Mouse (Mus musculus) stomach, embryonic 16.5 days (tissue): ENCODE results near the gene Cercam. TPM values are rescaled to one million over a fixed set of nuclear protein-coding genes. Genes with fewer than 3 reads are reported as not detected.
"Not testable (repeated sequence)": the region's sequence is repeated elsewhere in the genome, so short reads cannot be mapped to it uniquely, and the experiment has no call there.

Experiments
- ATAC-seq: fragments of 200-750 bp; cut with Nextera tagmentation; 2 replicates; pipeline ENCODE4 v1.8.0; 2017; ENCODE audit warnings: moderate number of reproducible peaks, moderate TSS enrichment; ENCODE audit not compliant: insufficient read depth, low FRiP score
- H3K27ac ChIP-seq: fragments of 300-500 bp; sonication (generic); 2 replicates; pipeline ENCODE4 v1.5.1; 2014; ENCODE audit warnings: low read length
- H3K27me3 ChIP-seq: fragments of 300-500 bp; sonication (generic); 2 replicates; pipeline ENCODE4 v1.6.1; 2014; ENCODE audit warnings: low read length, control low read depth, mixed read lengths; ENCODE audit not compliant: control insufficient read depth, insufficient read depth
- H3K36me3 ChIP-seq: fragments of 300-500 bp; sonication (generic); 2 replicates; pipeline ENCODE4 v1.6.1; 2014; ENCODE audit warnings: low read length; ENCODE audit not compliant: control insufficient read depth, insufficient read depth
- H3K4me1 ChIP-seq: fragments of 300-500 bp; sonication (generic); 2 replicates; pipeline ENCODE4 v1.6.1; 2014; ENCODE audit warnings: low read length, control low read depth, mixed read lengths; ENCODE audit not compliant: control insufficient read depth, insufficient read depth
- H3K4me2 ChIP-seq: fragments of 300-500 bp; sonication (generic); 2 replicates; pipeline ENCODE4 v1.6.1; 2014; ENCODE audit warnings: low read depth, low read length, mixed read lengths
- H3K4me3 ChIP-seq: fragments of 300-500 bp; sonication (generic); replicated peaks from 2 replicates; pipeline ENCODE4 v1.5.1; 2014; ENCODE audit warnings: mild to moderate bottlenecking, low read length
- H3K9ac ChIP-seq: fragments of 300-500 bp; sonication (generic); 2 replicates; pipeline ENCODE4 v1.6.1; 2014; ENCODE audit warnings: low read length
- H3K9me3 ChIP-seq: fragments of 300-500 bp; sonication (generic); replicated peaks from 2 replicates; pipeline ENCODE4 v1.6.1; 2016; ENCODE audit warnings: low read length, control low read depth; ENCODE audit not compliant: control insufficient read depth
- WGBS: fragments of 180-500 bp; shearing (Covaris S2); extraction: QIAGEN DNeasy Blood & Tissue Kit; methylation state at CpG from one replicate; pipeline ENCODE4 v1.1.7; 2014; 5-methylcytosine and 5-hydroxymethylcytosine counted together
- microRNA-seq: library from miRNA; unstranded; fragments of <30 nt; microRNA quantifications from one replicate; pipeline ENCODE4, GENCODE M21; 2016
- polyA plus RNA-seq: library from polyadenylated mRNA; unstranded; fragments of >200 nt; fragmentation: Nextera tagmentation; extraction: Ambion mirVana; gene quantifications from 2 replicates; pipeline ENCODE4 v1.2.1, GENCODE M21; 2015

Gene Cercam
- polyA plus RNA-seq, 1 experiment from 2014 or later = 38.9 TPM

DNA sequence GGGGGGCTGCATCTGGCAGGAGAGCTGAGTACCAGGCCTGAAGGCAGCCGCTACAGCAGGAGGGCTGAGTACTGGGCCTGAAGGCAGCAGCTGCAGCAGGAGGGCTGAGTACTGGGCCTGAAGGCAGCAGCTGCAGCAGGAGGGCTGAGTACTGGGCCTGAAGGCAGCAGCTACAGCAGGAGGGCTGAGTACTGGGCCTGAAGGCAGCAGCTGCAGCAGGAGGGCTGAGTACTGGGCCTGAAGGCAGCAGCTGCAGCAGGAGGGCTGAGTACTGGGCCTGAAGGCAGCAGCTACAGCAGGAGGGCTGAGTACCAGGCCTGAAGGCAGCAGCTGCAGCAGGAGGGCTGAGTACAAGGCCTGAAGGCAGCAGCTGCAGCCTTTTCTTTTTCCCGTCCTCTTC, 39.2 kb downstream of the Cercam start:
- not testable (repeated sequence) for ATAC-seq, H3K9ac ChIP-seq, H3K27ac ChIP-seq, H3K27me3 ChIP-seq, H3K4me3 ChIP-seq, H3K4me1 ChIP-seq, H3K4me2 ChIP-seq, H3K9me3 ChIP-seq
- WGBS = 82% methylated on average over 2 of the region's 2 CpGs
- H3K36me3 ChIP-seq = peaks cover 36% of the 10 kb centered on the region

DNA sequence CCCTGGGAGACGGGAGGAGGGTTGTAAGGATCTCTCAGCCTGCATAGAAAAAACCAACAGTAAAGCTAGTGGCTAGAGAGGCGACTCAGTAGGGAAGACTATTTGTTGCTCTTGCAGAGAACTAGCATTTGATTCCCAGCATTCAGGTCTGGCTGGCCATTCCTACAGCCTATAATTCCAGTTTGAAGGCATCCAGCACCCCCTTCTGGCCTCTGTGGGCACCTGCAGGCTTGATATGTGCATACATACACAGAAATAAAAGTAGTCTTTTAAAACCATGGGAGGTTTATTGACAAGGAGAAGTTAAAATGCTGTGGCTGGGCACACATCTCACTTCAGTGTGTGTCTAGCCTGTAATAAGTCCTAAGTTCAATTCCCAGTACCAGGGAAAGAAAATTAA, 41.1 kb downstream of the Cercam start:
- WGBS = 90% methylated on average over 2 of the region's 2 CpGs
- Histone ChIP-seq H3K4me3 (no peak overlapping the region), H3K36me3 (peaks cover 34% of the 10 kb centered on the region), H3K9me3 (no peaks in the 10 kb centered on the region), H3K9ac (no peak overlapping the region), H3K27me3 (no peaks in the 10 kb centered on the region), H3K4me1 (no peaks in the 10 kb centered on the region), H3K27ac (no peak overlapping the region), H3K4me2 (no peak overlapping the region)
- ATAC-seq = no peak

DNA sequence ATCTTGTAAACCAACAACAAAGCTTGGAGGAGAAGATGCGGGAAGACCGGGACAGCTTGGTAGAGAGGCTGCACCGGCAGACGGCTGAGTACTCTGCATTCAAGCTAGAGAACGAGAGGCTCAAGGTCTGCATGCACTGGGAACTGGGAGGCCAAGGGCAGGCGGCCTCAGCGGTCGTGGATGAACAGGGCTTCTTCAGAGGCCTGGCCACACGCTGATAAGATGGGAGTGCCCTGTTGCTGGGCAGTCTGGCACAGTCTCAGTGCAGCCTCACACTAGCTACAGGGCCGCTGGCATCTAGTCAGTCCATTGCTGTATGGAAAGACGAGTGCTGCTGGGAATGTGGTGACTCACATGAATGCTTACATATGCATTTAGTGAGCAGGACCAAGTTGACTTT, 48.7 kb downstream of the Cercam start:
- Histone ChIP-seq H3K9ac (no peak overlapping the region), H3K27ac (no peak overlapping the region), H3K4me3 (no peak overlapping the region), H3K36me3 (peaks cover 16% of the 10 kb centered on the region), H3K27me3 (no peaks in the 10 kb centered on the region), H3K9me3 (no peaks in the 10 kb centered on the region), H3K4me2 (no peak overlapping the region), H3K4me1 (no peaks in the 10 kb centered on the region)
- WGBS = 92% methylated on average over 11 of the region's 11 CpGs
- ATAC-seq = no peak

DNA sequence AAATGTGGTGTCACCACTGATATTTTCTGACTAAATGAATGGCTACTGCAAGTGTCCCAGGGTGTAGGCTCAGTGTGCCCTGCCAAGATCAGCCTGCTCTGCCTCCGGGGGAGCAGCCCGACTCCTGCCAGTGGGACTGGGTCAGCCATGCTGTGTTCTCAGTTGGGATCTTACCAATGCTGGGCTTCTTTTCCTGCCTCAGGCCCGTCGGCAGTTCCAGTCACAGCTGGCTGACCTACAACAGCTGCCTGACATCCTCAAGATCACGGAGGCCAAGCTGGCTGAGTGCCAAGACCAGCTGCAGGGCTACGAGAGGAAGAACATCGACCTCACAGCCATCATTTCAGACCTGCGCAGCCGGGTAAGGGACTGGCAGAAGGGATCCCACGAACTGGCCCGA, 53.0 kb downstream of the Cercam start:
- H3K36me3 ChIP-seq = peaks cover 7% of the 10 kb centered on the region

DNA sequence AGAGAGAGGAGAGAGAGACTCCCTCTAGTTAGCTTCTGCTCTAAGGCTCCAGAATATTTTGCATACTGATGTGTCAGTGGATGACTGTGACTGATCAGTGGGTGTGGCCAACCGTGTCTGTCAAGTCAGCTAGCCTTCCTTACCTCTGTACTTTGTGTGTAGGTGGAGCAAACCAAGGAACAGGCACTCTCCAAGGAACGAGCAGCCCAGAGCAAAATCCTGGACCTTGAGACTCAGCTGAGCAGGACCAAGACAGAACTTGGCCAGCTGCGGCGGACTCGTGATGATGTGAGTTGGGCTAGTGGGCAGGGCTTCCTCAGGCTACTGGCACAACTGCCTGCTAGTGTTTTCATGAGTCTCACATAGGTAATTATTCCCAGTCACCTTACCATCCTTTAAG, 57.6 kb downstream of the Cercam start:
- peaks cover 16% of the 10 kb centered on the region for H3K36me3 ChIP-seq
- no peak overlapping the region for H3K4me2 ChIP-seq
- H3K4me3 ChIP-seq = no peak overlapping the region
- no peaks in the 10 kb centered on the region for H3K9me3 ChIP-seq
- H3K27ac ChIP-seq = no peak overlapping the region
- no peak for ATAC-seq
- H3K27me3 ChIP-seq = no peaks in the 10 kb centered on the region
- WGBS = 85% methylated on average over 5 of the region's 5 CpGs
- H3K9ac ChIP-seq = no peak overlapping the region
- H3K4me1 ChIP-seq = no peaks in the 10 kb centered on the region

More for the DNA sequence above, 53.0 kb downstream of the Cercam start:
- Histone ChIP-seq H3K27me3 (no peaks in the 10 kb centered on the region), H3K27ac (no peak overlapping the region), H3K4me1 (no peaks in the 10 kb centered on the region), H3K4me2 (no peak overlapping the region), H3K9ac (no peak overlapping the region), H3K9me3 (no peaks in the 10 kb centered on the region), H3K4me3 (no peak overlapping the region)
- ATAC-seq = no peak
- WGBS = 37% methylated on average over 11 of the region's 11 CpGs

DNA sequence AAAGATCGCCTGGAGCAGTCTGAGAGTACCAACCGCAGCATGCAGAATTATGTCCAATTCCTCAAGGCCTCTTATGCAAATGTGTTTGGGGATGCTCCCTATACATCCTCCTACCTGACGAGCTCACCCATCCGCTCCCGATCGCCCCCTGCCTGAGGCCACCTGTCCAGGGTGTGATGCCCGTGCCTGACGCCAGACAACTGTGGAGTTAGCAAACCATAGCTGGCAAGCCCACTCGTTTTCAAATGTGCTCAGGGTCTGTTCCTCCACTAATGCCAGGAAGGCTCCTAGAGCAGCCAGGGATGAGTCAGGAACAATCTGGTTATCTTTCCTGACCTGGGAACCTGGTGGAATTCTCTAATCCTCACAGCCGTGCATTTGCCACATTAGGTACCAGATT, 61.5 kb downstream of the Cercam start:
- WGBS = 83% methylated on average over 10 of the region's 10 CpGs
- Histone ChIP-seq H3K4me2 (no peak overlapping the region), H3K4me3 (no peak overlapping the region), H3K36me3 (peaks cover 9% of the 10 kb centered on the region; the same call in 1 of the 2 replicates), H3K27ac (no peak overlapping the region), H3K9ac (no peak overlapping the region), H3K27me3 (no peaks in the 10 kb centered on the region), H3K4me1 (no peaks in the 10 kb centered on the region), H3K9me3 (no peaks in the 10 kb centered on the region)
- ATAC-seq = no peak

DNA sequence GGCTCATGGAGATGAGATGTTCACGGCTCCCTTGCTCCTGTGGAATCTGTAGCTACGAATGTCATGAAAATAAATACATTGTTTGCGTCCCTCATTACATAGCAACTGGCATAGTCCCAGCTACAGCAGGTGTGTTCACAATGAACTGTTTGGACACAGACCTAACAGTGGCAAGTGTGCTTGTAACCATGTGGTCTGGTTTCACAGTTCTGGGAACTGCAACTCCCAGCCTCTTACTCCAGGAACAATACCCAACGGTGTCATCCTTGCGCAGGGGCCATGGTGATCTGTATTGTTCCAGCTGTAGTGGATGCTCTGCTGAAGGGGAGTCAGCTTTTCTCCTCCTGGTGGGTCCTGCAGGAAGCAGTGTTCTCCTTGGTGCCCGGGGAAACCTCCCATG, 62.2 kb downstream of the Cercam start:
- H3K4me3 ChIP-seq = no peak overlapping the region
- ATAC-seq = no peak
- H3K4me1 ChIP-seq = peaks cover 4% of the 10 kb centered on the region
- no peak overlapping the region for H3K9ac ChIP-seq
- H3K9me3 ChIP-seq = no peaks in the 10 kb centered on the region
- WGBS = 89% methylated on average over 6 of the region's 6 CpGs
- H3K36me3 ChIP-seq = peaks cover 9% of the 10 kb centered on the region; the same call in 1 of the 2 replicates
- no peaks in the 10 kb centered on the region for H3K27me3 ChIP-seq
- no peak overlapping the region for H3K4me2 ChIP-seq
- no peak overlapping the region for H3K27ac ChIP-seq

Small RNA genes lying within 50 kb of the gene (microRNA-seq; reads per million reads assigned to microRNA genes)
- not detected for gene Mir219a-2
- gene Mir219b = not detected

Other genes with a start within 250 kb of the Cercam start
- gene Rapgef1, start 249.4 kb upstream of the Cercam start, polyA plus RNA-seq = 10.7 and 11.2 TPM in 2 replicates
- gene Gm13420, start 117.5 kb upstream of the Cercam start, polyA plus RNA-seq = 0.74 and 0.91 TPM in 2 replicates
- gene Gm13547, start 109.9 kb upstream of the Cercam start, polyA plus RNA-seq = not detected in 2 replicates
- gene Coq4, start 81.7 kb upstream of the Cercam start, polyA plus RNA-seq = 34.5 and 34.6 TPM in 2 replicates
- 25.2 and 30.9 TPM in 2 replicates for gene Trub2, start 80.7 kb upstream of the Cercam start, polyA plus RNA-seq
- gene Slc27a4, start 66.5 kb upstream of the Cercam start, polyA plus RNA-seq = 22.0 and 23.6 TPM in 2 replicates
- 19.5 and 22.0 TPM in 2 replicates for gene Urm1, start 49.1 kb upstream of the Cercam start, polyA plus RNA-seq
- gene Odf2, start 20.1 kb downstream of the Cercam start, polyA plus RNA-seq = 50.9 and 56.1 TPM in 2 replicates
- gene Gle1, start 66.3 kb downstream of the Cercam start, polyA plus RNA-seq = 50.0 and 54.3 TPM in 2 replicates
- 84.2 and 96.3 TPM in 2 replicates for gene Sptan1, start 96.4 kb downstream of the Cercam start, polyA plus RNA-seq
- 23.2 and 26.1 TPM in 2 replicates for gene Wdr34, start 179.7 kb downstream of the Cercam start, polyA plus RNA-seq
- 324 and 336 TPM in 2 replicates for gene Set, start 188.2 kb downstream of the Cercam start, polyA plus RNA-seq
- gene Pkn3, start 208.5 kb downstream of the Cercam start, polyA plus RNA-seq = 8.9 and 9.6 TPM in 2 replicates
- gene Zdhhc12, start 224.5 kb downstream of the Cercam start, polyA plus RNA-seq = 37.4 and 41.4 TPM in 2 replicates